Mouse (Mus musculus) hindbrain, embryonic 14.5 days (tissue): Measurements from ENCODE around the gene Cdh26. TPM values are rescaled to one million over a fixed set of nuclear protein-coding genes. Genes with fewer than 3 reads are reported as not detected.

Experiments used
- ATAC-seq: fragments of 200-750 bp; cut with Nextera tagmentation; 2 replicates; pipeline ENCODE4 v1.8.0; 2017; ENCODE audit warnings: moderate number of reproducible peaks, mild to moderate bottlenecking, moderate TSS enrichment, moderate library complexity; ENCODE audit not compliant: low FRiP score
- DNase-seq: peaks from one replicate; pipeline ENCODE4 v3.0.0-alpha.2; 2015; ENCODE audit warnings: low spot score
- H3K27ac ChIP-seq: fragments of 300-500 bp; sonication (generic); 2 replicates; pipeline ENCODE4 v1.5.1; 2014; ENCODE audit warnings: mild to moderate bottlenecking, moderate library complexity
- H3K27me3 ChIP-seq: fragments of 300-500 bp; sonication (generic); 2 replicates; pipeline ENCODE4 v1.6.1; 2014; ENCODE audit warnings: mild to moderate bottlenecking, low read length, mixed read lengths; ENCODE audit not compliant: control insufficient read depth, insufficient read depth
- H3K36me3 ChIP-seq: fragments of 300-500 bp; sonication (generic); replicated peaks from 2 replicates; pipeline ENCODE4 v1.6.1; 2014; ENCODE audit not compliant: control insufficient read depth, insufficient read depth
- H3K4me1 ChIP-seq: fragments of 300-500 bp; sonication (generic); replicated peaks from 2 replicates; pipeline ENCODE4 v1.6.1; 2014; ENCODE audit warnings: antibody characterized with exemption, low read length, mixed read lengths; ENCODE audit not compliant: control insufficient read depth, insufficient read depth
- H3K4me2 ChIP-seq: fragments of 300-500 bp; sonication (generic); replicated peaks from 2 replicates; pipeline ENCODE4 v1.6.1; 2014; ENCODE audit warnings: mild to moderate bottlenecking, moderate library complexity
- H3K4me3 ChIP-seq: fragments of 300-500 bp; sonication (generic); replicated peaks from 2 replicates; pipeline ENCODE4 v1.5.1; 2014; ENCODE audit warnings: mild to moderate bottlenecking, low read length
- H3K9ac ChIP-seq: fragments of 300-500 bp; sonication (generic); 2 replicates; pipeline ENCODE4 v1.6.1; 2014
- H3K9me3 ChIP-seq: fragments of 300-500 bp; sonication (generic); 2 replicates; pipeline ENCODE4 v1.6.1; 2016; ENCODE audit warnings: low read length; ENCODE audit not compliant: control insufficient read depth
- WGBS: fragments of 180-500 bp; shearing (Covaris S2); extraction: QIAGEN DNeasy Blood & Tissue Kit; methylation state at CpG from one replicate; pipeline ENCODE4 v1.1.7; 2014; 5-methylcytosine and 5-hydroxymethylcytosine counted together
- polyA plus RNA-seq: library from polyadenylated mRNA; unstranded; fragments of >200 nt; fragmentation: Nextera tagmentation; extraction: Ambion mirVana; gene quantifications from 2 replicates; pipeline ENCODE4 v1.2.1, GENCODE M21; 2014

The Cdh26 gene
- polyA plus RNA-seq, 1 experiment from 2014 or later = 0.21 TPM

DNA sequence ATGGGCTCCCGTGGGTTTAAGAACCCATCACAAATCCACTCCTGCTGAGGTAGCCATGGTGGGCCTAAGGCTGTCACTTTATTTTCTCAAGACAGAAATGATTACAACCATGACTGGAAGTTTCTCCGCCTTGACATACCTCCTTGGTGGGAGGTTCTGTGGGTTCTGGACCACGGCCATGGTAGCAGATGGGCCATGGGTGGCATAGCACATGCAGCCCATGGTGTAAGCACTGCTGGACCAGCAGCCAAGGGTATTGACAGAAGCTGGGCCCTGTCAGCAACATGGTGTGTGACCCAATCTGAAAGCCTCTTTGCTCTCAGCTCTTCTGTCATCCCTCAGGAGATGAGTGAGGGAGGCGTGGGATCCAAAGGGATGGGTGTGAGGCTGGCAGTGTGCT, 106.2 kb downstream of the Cdh26 start:
- H3K4me3 ChIP-seq = no peak overlapping the region
- no peaks in the 10 kb centered on the region for H3K4me1 ChIP-seq
- no peak for ATAC-seq
- 0 out of 2 replicates have a peak, but pooled peaks cover 3% of the 10 kb centered on the region for H3K27me3 ChIP-seq
- WGBS = 91% methylated on average over 4 of the region's 4 CpGs
- no peak for DNase-seq
- H3K4me2 ChIP-seq = no peak overlapping the region
- no peaks in the 10 kb centered on the region for H3K36me3 ChIP-seq
- no peak overlapping the region for H3K27ac ChIP-seq
- H3K9ac ChIP-seq = no peak overlapping the region
- no peaks in the 10 kb centered on the region for H3K9me3 ChIP-seq

Other genes with a start within 250 kb of the Cdh26 start
- 0.31 and 0.41 TPM in 2 replicates for gene Sycp2, start 22.8 kb upstream of the Cdh26 start, polyA plus RNA-seq
- 5.0 and 7.0 TPM in 2 replicates for gene Ppp1r3d, start 16.1 kb upstream of the Cdh26 start, polyA plus RNA-seq
- 15.1 and 17.1 TPM in 2 replicates for gene Fam217b, start 16.0 kb upstream of the Cdh26 start, polyA plus RNA-seq